ENCODE assay signal across 29 mouse cellular contexts in genomic region chr13:13820234-13821123, GRCm38 (mm10). TPM values are rescaled to one million over a fixed set of nuclear protein-coding genes. Genes with fewer than 3 reads are reported as not detected.
DNase-seq lines count a peak whose midpoint lies in the region; ATAC-seq lines count a peak whose summit lies in the region.
"Had no signal": no experiment of that assay in that cellular context is flagged by ENCODE, and none has a peak within 500 bp of the region (broad histone marks: within the 10 kb centered on the region; RNA-seq: fewer than 3 reads in every experiment).

No protein-coding gene starts in this region.

- ATAC-seq in forebrain, embryonic 11.5 days (replicated peaks; ENCODE audit: low FRiP score): 0 out of 2 replicates have a peak, but pooled peaks have one; percentile 24
- ATAC-seq in midbrain, embryonic 16.5 days: 0 out of 2 replicates have a peak, but pooled peaks have one; percentile 34
- no peak for ATAC-seq in midbrain, embryonic 13.5 days
- ATAC-seq in forebrain, embryonic 15.5 days (replicated peaks): peak; percentile 88
- peak; percentile 78 for ATAC-seq in neural tube, embryonic 15.5 days (ENCODE audit: low FRiP score)
- ATAC-seq: inflammation-experienced regulatory T-cells, adult 6 months had no signal

- H3K4me3 ChIP-seq in forebrain, embryonic 11.5 days (ENCODE audit: low read depth, low read length): no peak overlapping the region
- no peak overlapping the region for H3K4me3 ChIP-seq in forebrain, embryonic 10.5 days
- no peak overlapping the region for H3K4me3 ChIP-seq in midbrain, embryonic 16.5 days (ENCODE audit: low read depth, low read length)
- H3K4me3 ChIP-seq in midbrain, embryonic 13.5 days (replicated peaks): no peak overlapping the region
- no peak overlapping the region for H3K4me3 ChIP-seq in forebrain, embryonic 15.5 days
- no peak overlapping the region for H3K4me3 ChIP-seq in neural tube, embryonic 15.5 days (replicated peaks)
- H3K4me3 ChIP-seq: embryonic facial prominence, embryonic 12.5 days; heart, embryonic 12.5 days; left cerebral cortex, adult 2 months; limb, embryonic 10.5 days; liver, embryonic 15.5 days; lung, embryonic 15.5 days; stomach, embryonic 15.5 days had no signal

- no peaks in the 10 kb centered on the region for H3K9me3 ChIP-seq in forebrain, embryonic 11.5 days (ENCODE audit: control insufficient read depth, low read length)
- H3K9me3 ChIP-seq in forebrain, embryonic 10.5 days: no peaks in the 10 kb centered on the region
- no peaks in the 10 kb centered on the region for H3K9me3 ChIP-seq in midbrain, embryonic 16.5 days (replicated peaks; ENCODE audit: control insufficient read depth, low read length, poor library complexity, severe bottlenecking)
- no peaks in the 10 kb centered on the region for H3K9me3 ChIP-seq in midbrain, embryonic 13.5 days
- H3K9me3 ChIP-seq in forebrain, embryonic 15.5 days: no peaks in the 10 kb centered on the region
- no peaks in the 10 kb centered on the region for H3K9me3 ChIP-seq in neural tube, embryonic 15.5 days (replicated peaks)
- H3K9me3 ChIP-seq: embryonic facial prominence, embryonic 12.5 days; heart, embryonic 12.5 days; limb, embryonic 10.5 days; liver, embryonic 15.5 days; lung, embryonic 15.5 days; stomach, embryonic 15.5 days had no signal

- no peak overlapping the region for H3K9ac ChIP-seq in forebrain, embryonic 11.5 days (ENCODE audit: low read length)
- H3K9ac ChIP-seq in midbrain, embryonic 16.5 days (ENCODE audit: low read depth, low read length): no peak overlapping the region
- H3K9ac ChIP-seq in midbrain, embryonic 13.5 days (replicated peaks): no peak overlapping the region
- H3K9ac ChIP-seq in forebrain, embryonic 15.5 days (replicated peaks): no peak overlapping the region
- no peak overlapping the region for H3K9ac ChIP-seq in neural tube, embryonic 15.5 days (replicated peaks)
- H3K9ac ChIP-seq: embryonic facial prominence, embryonic 12.5 days; heart, embryonic 12.5 days; liver, embryonic 15.5 days; lung, embryonic 15.5 days; stomach, embryonic 15.5 days had no signal

- no peaks in the 10 kb centered on the region for H3K36me3 ChIP-seq in forebrain, embryonic 11.5 days (ENCODE audit: control insufficient read depth, insufficient read depth, low read length)
- no peaks in the 10 kb centered on the region for H3K36me3 ChIP-seq in forebrain, embryonic 10.5 days (replicated peaks)
- H3K36me3 ChIP-seq in midbrain, embryonic 16.5 days (ENCODE audit: control insufficient read depth, insufficient read depth, low read length): no peaks in the 10 kb centered on the region
- no peaks in the 10 kb centered on the region for H3K36me3 ChIP-seq in midbrain, embryonic 13.5 days
- H3K36me3 ChIP-seq in forebrain, embryonic 15.5 days: no peaks in the 10 kb centered on the region
- H3K36me3 ChIP-seq in neural tube, embryonic 15.5 days: no peaks in the 10 kb centered on the region
- H3K36me3 ChIP-seq: embryonic facial prominence, embryonic 12.5 days; heart, embryonic 12.5 days; limb, embryonic 10.5 days; liver, embryonic 15.5 days; lung, embryonic 15.5 days; stomach, embryonic 15.5 days had no signal

- no peak overlapping the region for H3K4me2 ChIP-seq in forebrain, embryonic 11.5 days (ENCODE audit: low read depth, low read length, severe bottlenecking)
- H3K4me2 ChIP-seq in midbrain, embryonic 16.5 days (ENCODE audit: low read length): no peak overlapping the region
- no peak overlapping the region for H3K4me2 ChIP-seq in midbrain, embryonic 13.5 days (replicated peaks)
- no peak overlapping the region for H3K4me2 ChIP-seq in forebrain, embryonic 15.5 days (replicated peaks)
- H3K4me2 ChIP-seq in neural tube, embryonic 15.5 days: no peak overlapping the region
- H3K4me2 ChIP-seq: embryonic facial prominence, embryonic 12.5 days; heart, embryonic 12.5 days; liver, embryonic 15.5 days; lung, embryonic 15.5 days; stomach, embryonic 15.5 days had no signal

- no peaks in the 10 kb centered on the region for H3K27me3 ChIP-seq in forebrain, embryonic 11.5 days (ENCODE audit: control insufficient read depth, insufficient read depth, low read length)
- H3K27me3 ChIP-seq in forebrain, embryonic 10.5 days (ENCODE audit: poor library complexity, severe bottlenecking): no peaks in the 10 kb centered on the region
- no peaks in the 10 kb centered on the region for H3K27me3 ChIP-seq in midbrain, embryonic 16.5 days (ENCODE audit: control insufficient read depth, insufficient read depth, low read depth, low read length)
- H3K27me3 ChIP-seq in midbrain, embryonic 13.5 days: no peaks in the 10 kb centered on the region
- H3K27me3 ChIP-seq in forebrain, embryonic 15.5 days: no peaks in the 10 kb centered on the region
- H3K27me3 ChIP-seq in neural tube, embryonic 15.5 days (replicated peaks): no peaks in the 10 kb centered on the region
- H3K27me3 ChIP-seq: embryonic facial prominence, embryonic 12.5 days; heart, embryonic 12.5 days; liver, embryonic 15.5 days; lung, embryonic 15.5 days; stomach, embryonic 15.5 days had no signal

- H3K27ac ChIP-seq in forebrain, embryonic 11.5 days (ENCODE audit: low read depth, low read length): no peak overlapping the region
- H3K27ac ChIP-seq in forebrain, embryonic 10.5 days: no peak overlapping the region
- no peak overlapping the region for H3K27ac ChIP-seq in midbrain, embryonic 16.5 days (ENCODE audit: low read length)
- no peak overlapping the region for H3K27ac ChIP-seq in midbrain, embryonic 13.5 days
- peak overlapping the region; percentile 21; the same call in 1 of the 2 replicates for H3K27ac ChIP-seq in forebrain, embryonic 15.5 days (replicated peaks)
- H3K27ac ChIP-seq in neural tube, embryonic 15.5 days (replicated peaks): 0 out of 2 replicates have a peak overlapping the region, but pooled peaks have one; percentile 30
- H3K27ac ChIP-seq: embryonic facial prominence, embryonic 12.5 days; kidney, postnatal 0 days; left cerebral cortex, adult 2 months; limb, embryonic 10.5 days; liver, embryonic 15.5 days; lung, embryonic 15.5 days; macrophage; stomach, embryonic 15.5 days had no signal

- 71% methylated on average over 7 of the region's 7 CpGs for WGBS in forebrain, embryonic 11.5 days
- WGBS in forebrain, embryonic 10.5 days: 77% methylated on average over 7 of the region's 7 CpGs
- WGBS in midbrain, embryonic 16.5 days: 76% methylated on average over 7 of the region's 7 CpGs
- WGBS in midbrain, embryonic 13.5 days: 76% methylated on average over 7 of the region's 7 CpGs
- 44% methylated on average over 7 of the region's 7 CpGs for WGBS in forebrain, embryonic 15.5 days
- 56% methylated on average over 7 of the region's 7 CpGs for WGBS in neural tube, embryonic 15.5 days

- no peaks in the 10 kb centered on the region for H3K4me1 ChIP-seq in forebrain, embryonic 11.5 days (replicated peaks; ENCODE audit: control insufficient read depth, insufficient read depth, low read length)
- no peaks in the 10 kb centered on the region for H3K4me1 ChIP-seq in forebrain, embryonic 10.5 days
- H3K4me1 ChIP-seq in midbrain, embryonic 16.5 days (ENCODE audit: control insufficient read depth, insufficient read depth, low read length): no peaks in the 10 kb centered on the region
- H3K4me1 ChIP-seq in midbrain, embryonic 13.5 days (replicated peaks): no peaks in the 10 kb centered on the region
- no peaks in the 10 kb centered on the region for H3K4me1 ChIP-seq in forebrain, embryonic 15.5 days
- H3K4me1 ChIP-seq in neural tube, embryonic 15.5 days: peaks cover 7% of the 10 kb centered on the region; the same call in 1 of the 2 replicates
- H3K4me1 ChIP-seq: embryonic facial prominence, embryonic 12.5 days; heart, embryonic 12.5 days; limb, embryonic 10.5 days; liver, embryonic 15.5 days; lung, embryonic 15.5 days; stomach, embryonic 15.5 days had no signal

- DNase-seq in forebrain, embryonic 11.5 days (ENCODE audit: low spot score): no peak
- DNase-seq in forebrain, embryonic 10.5 days (ENCODE audit: extremely low spot score, low spot score): no peak
- DNase-seq in adipocyte (ENCODE audit: low spot score): no peak
- no peak for DNase-seq in embryo, embryonic 11 days
- DNase-seq: adrenal gland, postnatal 36 days; cerebellum, adult 11-12 months; cerebellum, postnatal 14 days; heart, postnatal 14 days; kidney, adult 2 months; layer of hippocampus, adult 9-11 months; liver; right cerebral cortex, adult 18-20 months; right cerebral cortex, postnatal 4 days; thymus, adult 18-20 months; thymus, postnatal 36 days had no signal

RNA-seq across cellular contexts. Expression of gene Gng4, which starts 36.6 kb away (rescaled TPM):
- 1.7 TPM in 2 replicates for polyA plus RNA-seq in forebrain, embryonic 11.5 days (2014; fragmentation: Nextera tagmentation; extraction: Ambion mirVana)
- 0.14 and 0.54 TPM in 2 replicates for polyA plus RNA-seq in forebrain, embryonic 10.5 days (2016; fragmentation: Nextera tagmentation; extraction: Ambion mirVana)
- polyA plus RNA-seq in midbrain, embryonic 16.5 days (2015; fragmentation: Nextera tagmentation; extraction: Ambion mirVana): 68.8 and 103 TPM in 2 replicates
- polyA plus RNA-seq in midbrain, embryonic 13.5 days (2015; fragmentation: Nextera tagmentation; extraction: Ambion mirVana): 14.3 and 15.3 TPM in 2 replicates
- 21.9 and 24.4 TPM in 2 replicates for polyA plus RNA-seq in forebrain, embryonic 15.5 days (2015; fragmentation: Nextera tagmentation; extraction: Ambion mirVana)
- polyA plus RNA-seq in neural tube, embryonic 15.5 days (2015; fragmentation: Nextera tagmentation; extraction: Ambion mirVana): 70.4 and 81.3 TPM in 2 replicates
- polyA plus RNA-seq: inflammation-experienced regulatory T-cells, adult 6 months had no signal

Comparison
In these comparisons a context has a peak if more than half of its experiments do, and no peak if none do; other contexts are left out.
1. H3K27ac ChIP-seq: peak in forebrain, embryonic 15.5 days (single experiment) and neural tube, embryonic 15.5 days (single experiment); none in forebrain, embryonic 11.5 days (single experiment), forebrain, embryonic 10.5 days (single experiment), midbrain, embryonic 16.5 days (single experiment) and midbrain, embryonic 13.5 days (single experiment).